Mouse (Mus musculus): ENCODE measurements at regions not wholly inside any gene's neighbourhood (a gene's known extent, or its start where the extent isn't known, plus 50 kb on each side); places are given as distances from the start of the nearest gene placed in this dataset.

- TF ChIP-seq CTCF (IDR thresholded peaks at IDR 0.05; ENCODE audit: low read depth) (no peak), EP300 (IDR thresholded peaks at IDR 0.05; ENCODE audit: low read depth) (no peak)
Measured at GRCm38 (mm10) chr13:28697796-28698678, 255.5 kb downstream of the Sox4 start.
